Mouse (Mus musculus): ENCODE measurements at regions not wholly inside any gene's neighbourhood (a gene's known extent, or its start where the extent isn't known, plus 50 kb on each side); places are given as distances from the start of the nearest gene placed in this dataset.

GRCm38 (mm10) chr14:46115950-46116349 lies 263.3 kb upstream of the Gm15217 start:
- no peak for DNase-seq

GRCm38 (mm10) chr14:46126541-46126940 lies 252.7 kb upstream of the Gm15217 start:
- no peak for DNase-seq

- no peak for DNase-seq
Measured at GRCm38 (mm10) chr14:46129762-46130161, 249.5 kb upstream of the Gm15217 start.

GRCm38 (mm10) chr14:46144175-46144574 lies 235.0 kb upstream of the Gm15217 start:
- DNase-seq: no peak

- DNase-seq: peak in 1 of 2 experiments; percentile 4
Measured at GRCm38 (mm10) chr14:46144707-46145106, 234.5 kb upstream of the Gm15217 start.

GRCm38 (mm10) chr14:46145584-46145983 lies 233.6 kb upstream of the Gm15217 start:
- DNase-seq: no peak

- no peak for DNase-seq
Measured at GRCm38 (mm10) chr14:46149073-46149661, 230.0 kb upstream of the Gm15217 start.

GRCm38 (mm10) chr14:46158741-46159140 lies 220.5 kb upstream of the Gm15217 start:
- no peak for DNase-seq

GRCm38 (mm10) chr14:46172181-46172874 lies 206.9 kb upstream of the Gm15217 start:
- DNase-seq: no peak

GRCm38 (mm10) chr14:46172875-46173324 lies 206.3 kb upstream of the Gm15217 start:
- DNase-seq: no peak

- DNase-seq: no peak
Measured at GRCm38 (mm10) chr14:46174386-46174785, 204.8 kb upstream of the Gm15217 start.

GRCm38 (mm10) chr14:46175291-46176216 lies 203.7 kb upstream of the Gm15217 start:
- no peak for DNase-seq

GRCm38 (mm10) chr14:46179024-46179423 lies 200.2 kb upstream of the Gm15217 start:
- no peak for DNase-seq

GRCm38 (mm10) chr14:46191639-46192399 lies 187.4 kb upstream of the Gm15217 start:
- DNase-seq: peak; percentile 6 to 14

GRCm38 (mm10) chr14:46193577-46193976 lies 185.6 kb upstream of the Gm15217 start:
- DNase-seq: no peak

GRCm38 (mm10) chr14:46195939-46196338 lies 183.3 kb upstream of the Gm15217 start:
- DNase-seq: no peak

- DNase-seq: peak; percentile 68 to 83
Measured at GRCm38 (mm10) chr14:46202818-46203217, 176.4 kb upstream of the Gm15217 start.

GRCm38 (mm10) chr14:46220483-46220882 lies 158.7 kb upstream of the Gm15217 start:
- no peak for DNase-seq

GRCm38 (mm10) chr14:46221897-46222669 lies 157.1 kb upstream of the Gm15217 start:
- DNase-seq: no peak

GRCm38 (mm10) chr14:46223008-46223407 lies 156.2 kb upstream of the Gm15217 start:
- no peak for DNase-seq

- DNase-seq: no peak
Measured at GRCm38 (mm10) chr14:46224421-46224950, 154.7 kb upstream of the Gm15217 start.
